Mouse (Mus musculus) intestine, postnatal 0 days (tissue): ENCODE measurements around the gene Prmt3. TPM values are rescaled to one million over a fixed set of nuclear protein-coding genes. Genes with fewer than 3 reads are reported as not detected.

Source experiments
- ATAC-seq: fragments of 200-750 bp; cut with Nextera tagmentation; 2 replicates; pipeline ENCODE4 v1.8.0; 2017; ENCODE audit warnings: mild to moderate bottlenecking, moderate TSS enrichment, moderate library complexity
- H3K27ac ChIP-seq: fragments of 300-500 bp; sonication (generic); 2 replicates; pipeline ENCODE4 v1.5.1; 2014; ENCODE audit warnings: mild to moderate bottlenecking, low read depth, low read length, moderate library complexity
- H3K27me3 ChIP-seq: fragments of 300-500 bp; sonication (generic); replicated peaks from 2 replicates; pipeline ENCODE4 v1.6.1; 2014; ENCODE audit warnings: low read length, mixed read lengths; ENCODE audit not compliant: control insufficient read depth, insufficient read depth
- H3K36me3 ChIP-seq: fragments of 300-500 bp; sonication (generic); 2 replicates; pipeline ENCODE4 v1.6.1; 2014; ENCODE audit warnings: mild to moderate bottlenecking, moderate library complexity; ENCODE audit not compliant: control insufficient read depth, insufficient read depth
- H3K4me1 ChIP-seq: fragments of 300-500 bp; sonication (generic); replicated peaks from 2 replicates; pipeline ENCODE4 v1.6.1; 2014; ENCODE audit warnings: antibody characterized with exemption, low read length, mixed read lengths; ENCODE audit not compliant: control insufficient read depth, insufficient read depth
- H3K4me2 ChIP-seq: fragments of 300-500 bp; sonication (generic); replicated peaks from 2 replicates; pipeline ENCODE4 v1.6.1; 2014; ENCODE audit warnings: low read depth, mild to moderate bottlenecking, moderate library complexity
- H3K4me3 ChIP-seq: fragments of 300-500 bp; sonication (generic); 2 replicates; pipeline ENCODE4 v1.5.1; 2014; ENCODE audit warnings: low read depth, low read length
- H3K9ac ChIP-seq: fragments of 300-500 bp; sonication (generic); 2 replicates; pipeline ENCODE4 v1.6.1; 2014; ENCODE audit warnings: mild to moderate bottlenecking, low read depth, low read length
- H3K9me3 ChIP-seq: fragments of 300-500 bp; sonication (generic); 2 replicates; pipeline ENCODE4 v1.6.1; 2016; ENCODE audit warnings: mixed run types; ENCODE audit not compliant: control insufficient read depth
- CTCF ChIP-seq: sonication (generic); IDR thresholded peaks from 2 replicates; pipeline ENCODE4 v1.5.1; 2016; ENCODE audit warnings: low read depth, mild to moderate bottlenecking, control low read depth, antibody characterized with exemption, moderate library complexity
- WGBS: fragments of 180-500 bp; shearing (Covaris S2); extraction: QIAGEN DNeasy Blood & Tissue Kit; methylation state at CpG from one replicate; pipeline ENCODE4 v1.1.7; 2014; 5-methylcytosine and 5-hydroxymethylcytosine counted together
- polyA plus RNA-seq: library from polyadenylated mRNA; unstranded; fragments of >200 nt; fragmentation: Nextera tagmentation; extraction: Ambion mirVana; gene quantifications from 2 replicates; pipeline ENCODE4 v1.2.1, GENCODE M21; 2015

The Prmt3 gene
- polyA plus RNA-seq, 1 experiment from 2014 or later = 16.9 TPM

DNA sequence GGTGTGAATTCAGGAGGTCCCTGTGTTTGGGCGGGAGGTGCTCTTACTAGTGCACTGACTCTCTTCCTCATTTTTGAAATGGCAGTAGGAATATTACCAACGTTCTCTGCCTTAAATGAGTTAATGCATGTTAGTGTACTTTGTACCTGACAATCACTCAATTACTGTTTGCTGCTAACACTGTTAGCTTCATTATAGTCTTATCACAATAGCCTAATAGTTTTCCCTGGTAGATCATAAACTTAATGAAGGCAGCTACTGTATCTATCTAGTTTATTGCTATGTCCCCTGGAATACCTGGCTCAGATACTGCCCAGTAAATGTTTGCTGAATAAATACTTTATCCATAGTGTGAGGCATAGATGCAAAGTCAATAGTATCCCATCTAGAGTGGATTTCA is 116.6 kb downstream of the Prmt3 start:
- Histone ChIP-seq H3K27me3 (no peaks in the 10 kb centered on the region; the same call in 1 of the 2 replicates), H3K4me3 (no peak overlapping the region), H3K36me3 (no peaks in the 10 kb centered on the region), H3K4me2 (no peak overlapping the region), H3K9ac (no peak overlapping the region), H3K27ac (no peak overlapping the region), H3K4me1 (no peaks in the 10 kb centered on the region), H3K9me3 (no peaks in the 10 kb centered on the region)
- TF ChIP-seq CTCF = no peak
- 31% methylated on average over 2 of the region's 2 CpGs for WGBS
- ATAC-seq = 0 out of 2 replicates have a peak, but pooled peaks have one; percentile 36

- Histone ChIP-seq H3K4me3 (no peak overlapping the region), H3K4me2 (no peak overlapping the region), H3K4me1 (no peaks in the 10 kb centered on the region), H3K36me3 (no peaks in the 10 kb centered on the region), H3K9me3 (no peaks in the 10 kb centered on the region), H3K27ac (no peak overlapping the region), H3K9ac (no peak overlapping the region), H3K27me3 (no peaks in the 10 kb centered on the region; the same call in 1 of the 2 replicates)
- 36% methylated on average over 6 of the region's 6 CpGs for WGBS
- ATAC-seq = no peak
- no peak for TF ChIP-seq CTCF
Observed at GRCm38 (mm10) chr7:49895296-49895695, 117.2 kb downstream of the Prmt3 start.

- TF ChIP-seq CTCF = no peak
- ATAC-seq = no peak
- 41% methylated on average over 9 of the region's 9 CpGs for WGBS
Observed at GRCm38 (mm10) chr7:49902003-49902552, 123.9 kb downstream of the Prmt3 start.

GRCm38 (mm10) chr7:49907191-49908171 is 129.3 kb downstream of the Prmt3 start:
- Histone ChIP-seq H3K9me3 (no peaks in the 10 kb centered on the region), H3K27me3 (peaks cover 78% of the 10 kb centered on the region), H3K36me3 (no peaks in the 10 kb centered on the region), H3K4me1 (no peaks in the 10 kb centered on the region), H3K4me3 (no peak overlapping the region), H3K27ac (no peak overlapping the region), H3K4me2 (no peak overlapping the region), H3K9ac (no peak overlapping the region)
- WGBS = 3% methylated on average over 28 of the region's 28 CpGs
- ATAC-seq = no peak
- no peak for TF ChIP-seq CTCF

More at GRCm38 (mm10) chr7:49902003-49902552, 123.9 kb downstream of the Prmt3 start:
- H3K4me1 ChIP-seq = no peaks in the 10 kb centered on the region
- H3K36me3 ChIP-seq = no peaks in the 10 kb centered on the region
- no peak overlapping the region for H3K9ac ChIP-seq
- H3K9me3 ChIP-seq = no peaks in the 10 kb centered on the region
- peaks cover 25% of the 10 kb centered on the region for H3K27me3 ChIP-seq
- H3K4me3 ChIP-seq = no peak overlapping the region
- no peak overlapping the region for H3K4me2 ChIP-seq
- no peak overlapping the region for H3K27ac ChIP-seq

Other genes starting within 250 kb of the Prmt3 start
- not detected in 2 replicates for gene Dbx1, start 141.5 kb upstream of the Prmt3 start, polyA plus RNA-seq
- gene Htatip2, start 19.2 kb upstream of the Prmt3 start, polyA plus RNA-seq = 47.5 and 49.0 TPM in 2 replicates
- not detected in 2 replicates for gene Slc6a5, start 131.8 kb downstream of the Prmt3 start, polyA plus RNA-seq
- gene Nell1, start 196.5 kb downstream of the Prmt3 start, polyA plus RNA-seq = 1.8 and 1.9 TPM in 2 replicates